Mouse (Mus musculus) layer of hippocampus, adult 2 months (tissue): Measurements from ENCODE around the gene Zfp212. TPM values are rescaled to one million over a fixed set of nuclear protein-coding genes. Genes with fewer than 3 reads are reported as not detected.
A peak's percentile ranks its signal among the peaks of the same experiment; 100 is the strongest.
"Not testable (repeated sequence)": the region's sequence is repeated elsewhere in the genome, so short reads cannot be mapped to it uniquely, and the experiment has no call there.

ENCODE experiments used
- DNase-seq, 2 experiments: peaks; one replicate each; pipeline ENCODE4 v3.0.0; 2022; ENCODE audit warnings: low spot score in 2 of 2
- H3K27ac ChIP-seq: fragments of 200-600 bp; 2 replicates; pipeline ENCODE4 v1.8.1; 2022
- H3K4me3 ChIP-seq: fragments of 200-600 bp; 2 replicates; pipeline ENCODE4 v1.8.1; 2022; ENCODE audit warnings: mild to moderate bottlenecking
- CTCF ChIP-seq: fragments of 200-600 bp; conservative IDR thresholded peaks from 2 replicates; pipeline ENCODE4 v1.8.1; 2022; ENCODE audit warnings: antibody characterized with exemption, mild to moderate bottlenecking, moderate library complexity
- total RNA-seq, 2 experiments: library from RNA; stranded (reverse); gene quantifications; 2 replicates each; pipeline ENCODE4 v1.2.3; 2021

Zfp212 gene
- total RNA-seq, 2 experiments from 2014 or later: 20.6 to 22.0 TPM

DNA sequence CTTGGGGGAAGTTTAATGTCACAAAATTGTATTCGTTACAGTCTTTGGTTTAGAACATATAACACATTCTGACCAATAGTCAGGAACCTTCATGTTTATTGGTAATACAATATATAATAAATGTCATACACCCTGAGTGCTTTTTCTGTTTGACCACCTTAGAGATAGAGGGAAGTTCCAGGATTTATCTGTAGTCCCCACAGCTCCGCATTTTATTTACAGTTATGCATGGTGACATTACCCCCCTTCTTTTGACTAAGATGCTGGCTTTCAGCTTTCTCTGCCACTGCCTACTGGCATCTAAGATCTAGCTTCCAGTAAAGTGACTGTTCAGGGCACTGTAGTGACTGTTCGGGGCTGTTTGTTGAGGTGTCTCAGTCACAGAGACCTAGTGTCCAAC lies 34.1 kb downstream of the Zfp212 start:
- no peak for TF ChIP-seq CTCF
- Histone ChIP-seq H3K27ac (no peak overlapping the region), H3K4me3 (peak overlapping the region; percentile 71)
- no peak for DNase-seq

DNA sequence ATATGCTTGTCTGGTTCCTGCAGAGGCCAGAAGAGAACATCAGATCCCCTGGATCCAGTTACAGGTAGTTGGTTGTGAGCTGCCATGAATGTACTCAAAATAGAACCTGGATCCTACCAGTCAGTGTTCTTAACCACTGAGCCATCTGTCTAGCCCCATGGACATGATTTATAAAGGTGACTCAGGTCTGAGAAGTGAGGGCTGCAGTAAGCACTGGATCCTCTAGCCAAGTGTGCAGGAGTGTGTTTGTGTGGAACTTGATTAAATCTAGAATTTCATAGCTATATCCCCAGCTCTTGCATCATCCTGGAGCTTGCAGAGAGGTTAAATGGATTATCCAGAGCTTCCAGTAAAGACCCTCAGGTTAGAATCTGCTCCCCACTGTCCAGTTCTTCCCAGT lies 37.5 kb downstream of the Zfp212 start:
- TF ChIP-seq CTCF: no peak
- DNase-seq: no peak
- no peak overlapping the region for H3K4me3 ChIP-seq

DNA sequence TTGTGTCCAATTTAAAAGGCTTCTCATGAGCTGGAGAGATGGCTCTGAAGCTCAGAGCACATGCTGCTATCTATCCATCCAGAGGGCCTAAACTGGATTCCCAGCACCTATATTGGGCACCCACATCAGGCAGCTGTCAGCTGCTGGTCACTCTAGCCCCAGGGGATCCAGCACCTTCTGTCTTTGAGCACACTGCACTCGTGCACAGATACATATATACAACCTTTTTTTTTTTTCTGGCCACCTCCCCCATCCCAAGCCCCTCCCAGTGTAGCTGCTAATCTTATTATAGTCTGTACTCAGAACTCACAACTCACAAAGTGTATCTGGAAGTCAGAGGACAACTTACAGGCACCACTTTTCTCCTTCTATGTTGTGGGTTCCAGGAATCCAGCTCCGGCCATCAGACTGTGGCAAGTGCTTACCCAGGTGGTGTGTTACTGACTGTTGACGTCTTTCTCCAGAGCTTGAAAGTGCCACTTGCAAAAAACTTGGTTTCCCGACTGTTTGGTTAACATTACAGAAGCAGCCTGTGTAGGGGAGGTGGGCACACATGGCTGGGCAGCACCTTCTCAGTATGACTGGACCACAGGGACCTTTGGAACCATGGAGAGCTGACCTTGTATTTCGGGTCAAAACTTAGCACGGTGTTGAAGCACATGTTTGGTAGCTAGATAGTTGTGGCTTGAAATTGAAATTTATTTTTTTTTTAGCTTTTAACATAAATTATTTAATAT lies 40.6 kb downstream of the Zfp212 start:
- no peak overlapping the region for H3K4me3 ChIP-seq
- TF ChIP-seq CTCF: no peak
- DNase-seq: no peak
- H3K27ac ChIP-seq: no peak overlapping the region

More for the DNA sequence above, 37.5 kb downstream of the Zfp212 start:
- H3K27ac ChIP-seq: no peak overlapping the region

DNA sequence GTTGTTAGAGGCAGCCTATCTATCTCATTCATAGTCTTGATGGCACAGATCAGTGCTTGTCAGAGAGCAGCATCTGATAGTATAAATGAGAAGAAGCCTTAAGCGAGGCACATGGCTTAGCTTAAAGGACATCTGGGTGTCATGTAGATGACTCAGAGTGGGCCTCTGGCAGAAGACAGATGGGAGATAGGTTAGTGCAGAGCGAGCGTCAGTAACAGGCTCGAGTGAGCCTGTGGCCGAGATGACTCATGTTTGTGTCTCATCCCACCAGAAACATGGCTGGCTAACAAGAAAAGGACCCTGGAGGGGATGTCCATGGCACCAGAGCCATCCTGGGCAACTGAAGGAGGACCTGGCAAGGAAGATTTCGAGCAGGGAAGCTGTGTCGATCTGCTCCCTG lies 42.8 kb downstream of the Zfp212 start:
- TF ChIP-seq CTCF: no peak
- Histone ChIP-seq H3K4me3 (no peak overlapping the region), H3K27ac (peak overlapping the region; percentile 28; the same call in 1 of the 2 replicates)
- no peak for DNase-seq

DNA sequence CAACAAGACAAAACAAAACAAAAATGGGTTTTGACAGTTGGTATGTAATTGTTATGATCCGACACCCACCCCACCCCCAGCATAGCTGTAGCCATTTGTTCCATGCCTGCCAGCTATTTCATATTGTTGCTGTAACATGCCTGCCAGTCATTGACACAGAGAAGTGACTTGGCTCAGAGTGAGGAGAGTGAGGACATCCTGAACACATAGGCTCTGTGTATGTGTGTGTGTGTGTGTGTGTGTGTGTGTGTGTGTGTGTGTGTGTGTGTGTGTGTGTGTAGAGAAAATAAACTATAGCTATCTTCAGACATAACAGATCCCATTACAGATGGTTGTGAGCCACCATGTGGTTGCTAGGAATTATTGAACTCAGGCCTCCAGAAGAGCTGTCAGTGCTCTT lies 47.9 kb downstream of the Zfp212 start:
- H3K27ac ChIP-seq: peak overlapping the region; percentile 28; the same call in 1 of the 2 replicates
- not testable (repeated sequence) for H3K4me3 ChIP-seq
- peak in 1 of 2 experiments; percentile 36 for DNase-seq

DNA sequence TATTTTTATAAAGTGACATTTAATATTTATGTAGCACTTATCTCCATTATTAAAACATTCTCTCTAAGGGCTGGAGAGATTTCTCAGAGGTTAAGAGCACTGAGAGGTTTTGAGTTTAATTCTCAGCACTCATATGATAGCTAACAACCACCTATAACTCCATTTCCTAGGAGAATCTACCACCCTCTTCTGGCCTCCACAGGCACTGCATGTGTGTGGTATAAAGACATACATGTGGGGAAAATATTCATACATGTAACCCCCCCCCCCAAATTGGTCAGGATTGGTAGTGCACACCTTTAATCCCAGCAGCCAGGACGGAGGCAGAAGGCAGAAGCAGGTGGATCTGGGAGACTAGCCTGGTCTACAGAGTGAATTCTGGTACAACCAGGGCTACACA lies 54.3 kb downstream of the Zfp212 start:
- peak; percentile 46 for TF ChIP-seq CTCF
- Histone ChIP-seq H3K27ac (no peak overlapping the region), H3K4me3 (no peak overlapping the region)
- DNase-seq: no peak

DNA sequence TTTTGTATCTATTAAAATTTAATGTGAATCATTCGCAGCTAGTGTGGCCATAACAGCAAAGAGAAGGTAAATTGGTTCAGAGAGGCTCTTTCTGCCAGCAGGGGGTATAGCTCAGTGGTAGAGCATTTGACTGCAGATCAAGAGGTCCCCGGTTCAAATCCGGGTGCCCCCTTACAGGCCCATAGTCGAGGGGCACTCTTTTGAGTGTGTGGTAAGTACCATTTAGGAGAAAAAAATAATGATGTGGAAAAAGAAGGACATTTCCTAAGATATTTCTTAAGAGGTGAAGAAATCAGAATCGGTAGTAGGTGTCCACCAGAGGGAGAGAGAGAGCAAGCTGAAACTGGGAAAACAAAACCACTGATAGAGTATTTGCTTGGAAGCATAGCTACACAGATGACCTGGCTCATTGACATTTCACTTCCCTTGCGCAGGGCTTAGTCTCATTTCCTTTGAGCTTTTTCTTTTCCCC lies 58.7 kb downstream of the Zfp212 start:
- TF ChIP-seq CTCF: peak; percentile 82
- peak; percentile 70 to 78 for DNase-seq
- H3K4me3 ChIP-seq: no peak overlapping the region
- H3K27ac ChIP-seq: no peak overlapping the region

Other genes starting within 250 kb of the Zfp212 start
- gene Pdia4, start 107.0 kb upstream of the Zfp212 start, total RNA-seq: 10 to 100 TPM; 58.2 to 62.5 TPM
- 1 to 10 TPM; 5.5 to 6.5 TPM for gene Zfp786, start 89.6 kb upstream of the Zfp212 start, total RNA-seq
- 10 to 100 TPM; 21.9 to 22.5 TPM for gene Zfp398, start 84.8 kb upstream of the Zfp212 start, total RNA-seq
- gene Zfp282, start 43.3 kb upstream of the Zfp212 start, total RNA-seq: 10 to 100 TPM; 13.3 to 13.5 TPM
- 10 to 100 TPM; 25.1 to 26.2 TPM for gene Zfp956, start 32.9 kb downstream of the Zfp212 start, total RNA-seq
- gene Zfp777, start 128.4 kb downstream of the Zfp212 start, total RNA-seq: 10 to 100 TPM; 36.8 to 37.4 TPM
- 10 to 100 TPM; 31.3 to 34.4 TPM for gene Zfp746, start 166.1 kb downstream of the Zfp212 start, total RNA-seq